Mouse (Mus musculus): ENCODE results near the gene Apol8.

Gene Apol8

DNA sequence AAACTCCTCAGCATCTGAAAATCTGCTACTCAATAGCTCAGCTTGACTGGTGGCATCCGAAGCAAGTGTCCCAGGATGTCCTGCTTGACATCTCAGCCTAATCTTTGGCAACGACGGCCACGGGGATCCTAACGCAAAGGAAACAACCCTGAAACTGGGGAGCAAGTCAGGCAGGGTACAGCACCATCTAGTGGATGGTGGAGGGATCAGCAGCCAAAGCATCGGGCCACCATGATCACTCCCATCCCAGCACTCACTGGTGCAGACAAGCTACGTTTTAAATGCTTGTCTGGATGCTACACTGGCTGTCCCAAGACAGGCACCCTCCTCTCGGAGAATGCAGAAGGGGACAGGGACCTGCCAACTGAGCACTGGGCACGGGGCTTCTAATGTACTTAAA is at the start of gene Apol8:
Gene Apol8 (minus strand): TSS at position 156 of the 400 bp plus-strand sequence.
- DNase-seq = peak; percentile 64

DNA sequence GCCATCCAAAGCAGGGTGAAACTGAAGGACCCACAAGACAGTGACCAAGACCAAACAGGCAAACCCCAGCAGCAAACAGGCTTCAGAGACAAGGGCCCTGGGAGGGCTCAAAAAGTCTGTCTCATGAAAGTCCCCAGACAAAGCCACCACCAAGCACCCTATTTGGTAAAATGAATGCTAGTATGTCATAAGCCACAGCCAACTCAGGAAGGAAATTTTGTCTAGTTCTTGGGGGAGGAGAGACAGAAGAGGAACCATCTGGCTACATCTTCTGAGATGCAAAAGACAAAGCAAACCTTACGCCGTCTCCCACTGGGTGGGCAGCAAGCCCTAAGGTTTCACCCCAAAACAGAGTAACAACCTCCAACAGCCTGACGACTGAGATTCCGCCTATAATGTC is 48.9 kb upstream of the Apol8 start:
- DNase-seq = no peak

- DNase-seq = no peak
Observed at GRCm38 (mm10) chr15:77804949-77805348, 48.1 kb upstream of the Apol8 start.

DNA sequence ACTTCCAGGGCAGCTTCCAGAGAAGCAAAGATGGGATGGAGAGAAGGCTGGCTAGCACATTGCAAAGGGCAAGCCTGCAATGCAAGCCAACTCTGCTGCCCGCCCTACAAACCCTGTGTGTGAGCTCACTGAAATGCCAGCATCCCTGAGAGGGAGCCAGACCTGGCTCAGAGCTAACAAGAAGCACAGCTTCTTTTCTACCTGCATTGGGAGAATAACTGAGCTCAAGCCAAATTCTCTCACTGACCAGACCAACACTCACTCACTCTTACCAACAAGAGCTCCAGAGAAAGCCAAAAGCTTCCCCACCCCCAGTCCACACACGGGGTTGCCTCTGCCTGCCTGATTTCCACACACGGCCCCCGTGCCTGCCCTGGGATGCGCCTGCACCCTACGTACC is 47.7 kb upstream of the Apol8 start:
- no peak for DNase-seq

DNA sequence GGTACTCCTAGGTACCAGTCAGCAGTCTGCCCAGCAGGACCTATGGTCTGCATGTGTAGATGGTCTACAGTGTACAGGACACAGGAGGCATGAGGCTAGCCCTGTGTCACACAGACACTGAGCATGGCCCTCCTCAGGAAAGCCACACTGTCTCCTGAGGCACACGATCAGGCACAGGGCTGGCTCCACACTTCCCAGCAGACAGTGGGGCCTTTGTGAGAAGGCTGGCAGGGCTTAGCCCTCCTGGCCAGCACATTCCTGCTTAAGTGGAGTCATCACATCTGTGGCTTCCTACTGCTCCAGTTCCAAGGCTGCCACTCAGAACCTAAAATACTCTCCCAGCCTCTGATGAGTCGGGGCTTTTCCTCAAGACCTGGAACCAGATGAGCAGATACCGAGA is 46.9 kb upstream of the Apol8 start:
- no peak for DNase-seq

DNA sequence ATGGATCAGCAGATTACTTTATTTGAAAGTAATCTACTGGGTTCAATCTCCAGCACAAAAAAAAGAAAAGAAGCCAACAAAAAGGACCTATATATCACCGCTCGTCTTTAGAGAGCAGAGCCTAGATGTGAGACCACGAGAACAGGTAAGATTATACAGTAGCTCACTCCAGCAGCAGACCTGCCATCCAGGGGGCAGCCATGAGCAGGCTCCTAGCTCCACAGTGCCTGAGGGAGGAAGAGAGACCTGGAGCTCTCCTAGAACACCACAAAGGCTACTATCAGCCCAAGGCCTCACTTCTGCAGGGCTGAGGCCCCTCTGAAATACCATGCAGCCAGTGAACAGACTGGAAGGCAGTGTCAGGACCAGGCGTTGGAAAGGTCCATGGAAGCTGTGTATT is 46.2 kb upstream of the Apol8 start:
- no peak for DNase-seq

DNA sequence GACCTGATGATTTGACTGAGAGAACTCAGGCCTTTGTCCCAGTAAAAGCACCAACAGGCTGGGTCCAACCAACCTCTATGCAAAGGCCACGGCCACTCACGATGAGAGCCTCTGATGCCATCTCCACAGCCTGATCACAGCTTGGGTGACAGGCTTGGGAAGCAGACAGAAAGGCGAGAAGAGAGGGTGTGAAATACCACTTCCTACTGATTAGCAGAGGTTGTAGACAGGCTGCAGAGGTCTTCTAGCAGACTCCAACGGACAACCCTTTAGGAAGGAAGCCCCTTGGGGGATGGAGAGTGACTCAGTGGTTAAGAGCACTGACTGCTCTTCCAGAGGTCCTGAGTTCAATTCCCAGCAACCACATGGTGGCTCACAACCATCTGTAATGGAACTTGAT is 44.4 kb upstream of the Apol8 start:
- no peak for DNase-seq

- DNase-seq = peak; percentile 68
Observed at GRCm38 (mm10) chr15:77800511-77800910, 43.7 kb upstream of the Apol8 start.

- no peak for DNase-seq
Observed at GRCm38 (mm10) chr15:77799491-77800474, 43.0 kb upstream of the Apol8 start.

- peak; percentile 58 for DNase-seq
Observed at GRCm38 (mm10) chr15:77798664-77799490, 42.1 kb upstream of the Apol8 start.

- no peak for DNase-seq
Observed at GRCm38 (mm10) chr15:77797609-77798411, 41.0 kb upstream of the Apol8 start.

- DNase-seq = no peak
Observed at GRCm38 (mm10) chr15:77796409-77797035, 39.7 kb upstream of the Apol8 start.

DNA sequence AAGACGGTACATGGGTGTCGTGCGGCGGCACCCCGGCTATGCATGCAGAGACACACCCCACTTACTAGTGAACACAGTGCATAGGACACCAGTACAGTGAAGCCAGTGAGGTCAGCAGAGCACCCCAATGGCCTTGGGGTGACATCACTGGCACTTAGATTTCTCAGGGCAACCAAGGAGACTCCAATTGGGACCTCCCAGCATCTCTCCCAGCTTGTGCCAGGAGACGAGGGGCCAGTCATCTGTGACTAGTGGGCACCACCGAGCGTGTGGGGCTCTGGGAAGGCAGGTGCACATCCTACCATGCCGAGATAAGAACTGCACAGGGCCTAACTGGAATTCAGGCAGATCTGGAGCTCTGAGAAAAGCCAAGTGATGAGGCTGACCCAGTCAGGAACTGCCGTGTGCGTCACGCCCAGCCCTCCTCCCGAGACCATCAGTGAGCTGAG is 38.1 kb upstream of the Apol8 start:
- no peak for DNase-seq

GRCm38 (mm10) chr15:77794138-77794907 is 37.5 kb upstream of the Apol8 start:
- no peak for DNase-seq

- DNase-seq = no peak
Observed at GRCm38 (mm10) chr15:77793554-77793953, 36.8 kb upstream of the Apol8 start.

GRCm38 (mm10) chr15:77793094-77793493 is 36.3 kb upstream of the Apol8 start:
- no peak for DNase-seq

- no peak for DNase-seq
Observed at GRCm38 (mm10) chr15:77792056-77792455, 35.3 kb upstream of the Apol8 start.

DNA sequence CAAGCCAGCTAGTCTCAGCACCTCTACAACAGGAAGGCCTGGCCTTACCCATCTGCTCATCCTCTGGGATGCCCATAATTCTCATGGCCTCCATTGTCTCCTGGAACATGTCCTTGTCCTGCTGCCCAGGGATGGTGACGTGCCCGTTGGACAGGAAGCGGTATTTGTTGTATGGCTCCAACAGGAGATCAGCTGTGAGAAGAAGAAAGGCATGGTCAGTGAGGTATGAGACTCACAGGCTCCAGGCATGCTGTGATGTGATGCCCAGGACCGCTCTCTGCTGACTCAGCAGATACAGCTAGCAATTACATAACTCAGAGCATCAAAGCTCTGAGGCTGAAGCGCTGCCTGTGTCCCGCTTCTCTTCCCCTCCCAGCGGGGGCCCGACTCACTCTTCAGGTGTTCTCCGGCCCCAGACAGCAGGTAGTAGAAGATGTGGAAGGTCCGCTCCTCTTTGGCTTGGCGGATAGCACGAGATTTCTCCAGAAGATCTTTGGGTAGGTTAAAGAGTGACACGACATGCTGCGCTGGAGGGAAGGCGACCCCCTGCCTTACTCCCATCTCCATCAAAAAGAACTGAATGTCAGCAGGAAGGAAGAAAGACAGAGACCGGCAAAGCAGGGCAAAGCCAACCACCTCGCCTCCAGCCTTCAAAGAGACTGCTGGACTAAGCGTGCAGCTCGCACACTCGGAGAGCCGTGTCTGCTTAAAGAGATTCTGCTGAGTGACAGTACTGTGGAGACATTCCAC is 34.0 kb upstream of the Apol8 start:
- no peak for DNase-seq

DNA sequence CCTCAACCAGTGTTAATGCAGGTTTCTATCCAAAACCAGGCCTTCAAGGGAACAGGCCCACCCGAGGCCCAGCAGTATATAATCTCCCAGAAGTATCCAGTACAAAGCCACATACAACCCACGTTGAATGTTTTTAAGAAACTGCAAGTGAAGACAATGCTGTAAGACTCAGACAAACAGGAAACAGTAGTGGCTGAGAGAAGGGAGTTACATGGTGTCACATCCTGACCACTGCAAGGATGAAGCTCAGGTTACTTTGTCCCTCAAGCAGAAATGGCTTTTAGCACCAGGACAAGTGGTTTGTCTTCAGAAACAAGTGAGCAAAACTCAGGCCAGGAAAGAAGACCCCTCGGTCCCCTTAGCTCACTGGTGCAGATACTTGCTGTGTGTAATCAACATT is 32.4 kb upstream of the Apol8 start:
- DNase-seq = no peak

- no peak for DNase-seq
Observed at GRCm38 (mm10) chr15:77788356-77788755, 31.6 kb upstream of the Apol8 start.

- no peak for DNase-seq
Observed at GRCm38 (mm10) chr15:77785807-77786206, 29.0 kb upstream of the Apol8 start.

Measured in lung, postnatal 14 days (tissue).